In the genomic region with DNA sequence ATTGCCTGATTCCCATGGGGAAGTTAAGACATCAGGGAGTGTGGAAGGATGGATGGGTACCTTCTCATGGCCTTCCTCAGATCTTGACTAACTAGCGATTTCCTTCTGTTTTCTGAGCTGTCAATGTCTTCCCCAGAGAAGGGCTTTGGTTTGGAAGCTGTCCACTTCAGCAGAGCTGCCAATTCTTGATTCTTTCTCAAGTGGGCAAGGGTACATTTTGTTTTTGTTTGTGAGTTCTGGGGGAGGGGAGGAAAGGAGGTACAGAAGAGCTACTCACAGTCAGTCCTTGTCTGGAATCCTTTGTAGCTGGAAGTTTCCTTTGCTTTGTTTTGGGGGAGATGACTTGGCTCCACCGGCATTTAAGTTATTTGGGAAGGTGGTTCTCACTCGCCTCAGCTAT, we compare ENCODE assay signal across 24 mouse cellular contexts. TPM values are rescaled to one million over a fixed set of nuclear protein-coding genes. Genes with fewer than 3 reads are reported as not detected.
DNase-seq lines count a peak whose midpoint lies in the region; TF ChIP-seq lines count a peak whose summit lies in the region.
"Had no signal": no experiment of that assay in that cellular context is flagged by ENCODE, and none has a peak within 500 bp of the region (broad histone marks: within the 10 kb centered on the region; RNA-seq: fewer than 3 reads in every experiment).

No protein-coding gene starts in this region.

- peak overlapping the region; percentile 65 for H3K4me2 ChIP-seq in myocyte (ENCODE audit: low read depth)
- H3K4me2 ChIP-seq: embryonic facial prominence, embryonic 15.5 days; forebrain, embryonic 15.5 days; limb, embryonic 12.5 days; liver, embryonic 13.5 days; lung, embryonic 15.5 days; midbrain, embryonic 13.5 days; neural tube, embryonic 13.5 days; stomach, embryonic 15.5 days had no signal

- H3K36me3 ChIP-seq in myocyte (ENCODE audit: control insufficient read depth, insufficient read depth) = peaks cover 10% of the 10 kb centered on the region
- H3K36me3 ChIP-seq: embryonic facial prominence, embryonic 15.5 days; forebrain, embryonic 15.5 days; lung, embryonic 15.5 days; midbrain, embryonic 13.5 days; neural tube, embryonic 13.5 days; stomach, embryonic 15.5 days had no signal

- no peak for TF ChIP-seq POLR2A in myocyte (IDR thresholded peaks at IDR 0.05; ENCODE audit: insufficient read length, low read depth)

- no peak overlapping the region for H3ac ChIP-seq in myocyte (ENCODE audit: control insufficient read depth, insufficient read length)

- H3K27me3 ChIP-seq in myocyte (ENCODE audit: control insufficient read depth, insufficient read depth, insufficient read length) = no peaks in the 10 kb centered on the region
- H3K27me3 ChIP-seq: embryonic facial prominence, embryonic 15.5 days; forebrain, embryonic 15.5 days; limb, embryonic 12.5 days; liver, embryonic 13.5 days; lung, embryonic 15.5 days; megakaryocyte, embryonic 14.5 days; midbrain, embryonic 13.5 days; neural tube, embryonic 13.5 days; stomach, embryonic 15.5 days had no signal

- H3K27ac ChIP-seq in gastrocnemius, adult 2 months = peak overlapping the region; percentile 44
- H3K27ac ChIP-seq in layer of hippocampus, adult 2 months = peak overlapping the region; percentile 54; the same call in 1 of the 2 replicates
- H3K27ac ChIP-seq: embryonic facial prominence, embryonic 15.5 days; forebrain, embryonic 15.5 days; limb, embryonic 12.5 days; liver, embryonic 13.5 days; lung, embryonic 15.5 days; midbrain, embryonic 13.5 days; neural tube, embryonic 13.5 days; stomach, embryonic 15.5 days had no signal

- H3K4me3 ChIP-seq in gastrocnemius, adult 2 months = no peak overlapping the region
- no peak overlapping the region for H3K4me3 ChIP-seq in layer of hippocampus, adult 2 months
- H3K4me3 ChIP-seq in myocyte = no peak overlapping the region
- H3K4me3 ChIP-seq: embryonic facial prominence, embryonic 15.5 days; forebrain, embryonic 15.5 days; limb, embryonic 12.5 days; liver, embryonic 13.5 days; lung, embryonic 15.5 days; midbrain, embryonic 13.5 days; neural tube, embryonic 13.5 days; stomach, embryonic 15.5 days had no signal

- H3K79me2 ChIP-seq in myocyte (ENCODE audit: control insufficient read depth, insufficient read depth) = peaks cover 86% of the 10 kb centered on the region

- no peak for TF ChIP-seq CTCF in gastrocnemius, adult 2 months (IDR thresholded peaks at IDR 0.05)
- no peak for TF ChIP-seq CTCF in layer of hippocampus, adult 2 months (conservative IDR thresholded peaks at IDR 0.05)

- DNase-seq in gastrocnemius, adult 2 months = no peak
- no peak for DNase-seq in gastrocnemius, postnatal 14 days
- DNase-seq in layer of hippocampus, adult 2 months (ENCODE audit: low spot score in 2 of 2) = no peak
- DNase-seq in layer of hippocampus, adult 9-11 months = no peak
- peak; percentile 15 for DNase-seq in right cerebral cortex, adult 18-20 months
- no peak for DNase-seq in right cerebral cortex, postnatal 14 days
- no peak for DNase-seq in kidney, adult 9 months
- DNase-seq: adrenal gland, adult 8-10 months; cerebellum, adult 8-10 months; gastrocnemius, postnatal 36 days; kidney, postnatal 10 days; layer of hippocampus, postnatal 36 days; liver, embryonic 13.5 days; thymus, postnatal 25 days had no signal

- intact Hi-C loops in gastrocnemius, adult 2 months (cut with DNase I) = no loop called here
- intact Hi-C loops in gastrocnemius, postnatal 14 days (cut with DNase I; ENCODE audit: low total_unique reads) = no loop called here

TF ChIP-seq in myocyte, 11 proteins besides CTCF, POLR2A, EP300 and RAD21:
- TF ChIP-seq POLR2AphosphoS2 (IDR thresholded peaks at IDR 0.05; ENCODE audit: insufficient read length, low read depth) = no peak
- no peak for TF ChIP-seq SRF (IDR thresholded peaks at IDR 0.05; ENCODE audit: control insufficient read depth, insufficient read length, low read depth)
- TF ChIP-seq E2F4 (IDR thresholded peaks at IDR 0.05; ENCODE audit: insufficient read depth) = no peak
- TF ChIP-seq MYOD1 (IDR thresholded peaks at IDR 0.05; ENCODE audit: control insufficient read depth in 1 of 3, insufficient read length in 2 of 3, low read depth in 2 of 3) = no peak
- TF ChIP-seq REST (IDR thresholded peaks at IDR 0.05; ENCODE audit: insufficient read depth, insufficient read length) = no peak

RNA-seq across cellular contexts. Expression of gene Otud7b, which starts 8.9 kb away (rescaled TPM):
- total RNA-seq in gastrocnemius, adult 2 months (2021) = 10 to 100 TPM; 54.6 to 58.3 TPM
- total RNA-seq in gastrocnemius, postnatal 14 days (2021) = 10 to 100 TPM; 44.4 to 44.7 TPM
- total RNA-seq in layer of hippocampus, adult 2 months (2021) = 10 to 100 TPM; 30.1 to 33.4 TPM
- polyA plus RNA-seq in myocyte (2012; fragmentation: generic; extraction: Trizol) = 16.4 TPM

RNA-seq across cellular contexts. Expression of gene Mtmr11, which starts 48.6 kb away (rescaled TPM):
- 1 to 10 TPM; 1.9 to 2.5 TPM for total RNA-seq in gastrocnemius, adult 2 months (2021)
- 1 to 10 TPM; 4.1 to 5.2 TPM for total RNA-seq in gastrocnemius, postnatal 14 days (2021)
- total RNA-seq in layer of hippocampus, adult 2 months (2021) = 1 to 10 TPM; 4.3 to 5.3 TPM
- polyA plus RNA-seq in myocyte (2012; fragmentation: generic; extraction: Trizol) = 4.6 TPM
- total RNA-seq: hematopoietic stem cell, adult 5-6 weeks had no signal

RNA-seq across cellular contexts. Expression of gene Vps45, which starts 55.0 kb away (rescaled TPM):
- total RNA-seq in gastrocnemius, adult 2 months (2021) = 10 to 100 TPM; 15.0 to 22.7 TPM
- total RNA-seq in gastrocnemius, postnatal 14 days (2021) = 10 to 100 TPM; 21.4 to 23.6 TPM
- total RNA-seq in layer of hippocampus, adult 2 months (2021) = 10 to 100 TPM; 45.5 to 48.3 TPM
- 22.0 TPM for polyA plus RNA-seq in myocyte (2012; fragmentation: generic; extraction: Trizol)

RNA-seq across cellular contexts. Expression of gene Sf3b4, which starts 58.9 kb away (rescaled TPM):
- 10 to 100 TPM; 11.0 to 11.7 TPM for total RNA-seq in gastrocnemius, adult 2 months (2021)
- total RNA-seq in gastrocnemius, postnatal 14 days (2021) = 10 to 100 TPM; 10.3 to 13.2 TPM
- total RNA-seq in layer of hippocampus, adult 2 months (2021) = 10 to 100 TPM; 50.1 to 50.2 TPM
- polyA plus RNA-seq in myocyte (2012; fragmentation: generic; extraction: Trizol) = 77.5 TPM
